Mouse (Mus musculus) urinary bladder, adult 2 months (tissue): ENCODE measurements at regions not wholly inside any gene's neighbourhood (a gene's known extent, or its start where the extent isn't known, plus 50 kb on each side); places are given as distances from the start of the nearest gene placed in this dataset.
"Not testable (repeated sequence)": the region's sequence is repeated elsewhere in the genome, so short reads cannot be mapped to it uniquely, and the experiment has no call there.

Experiments
- DNase-seq: peaks from one replicate; pipeline ENCODE4 v3.0.0; 2022; ENCODE audit warnings: low spot score

DNA sequence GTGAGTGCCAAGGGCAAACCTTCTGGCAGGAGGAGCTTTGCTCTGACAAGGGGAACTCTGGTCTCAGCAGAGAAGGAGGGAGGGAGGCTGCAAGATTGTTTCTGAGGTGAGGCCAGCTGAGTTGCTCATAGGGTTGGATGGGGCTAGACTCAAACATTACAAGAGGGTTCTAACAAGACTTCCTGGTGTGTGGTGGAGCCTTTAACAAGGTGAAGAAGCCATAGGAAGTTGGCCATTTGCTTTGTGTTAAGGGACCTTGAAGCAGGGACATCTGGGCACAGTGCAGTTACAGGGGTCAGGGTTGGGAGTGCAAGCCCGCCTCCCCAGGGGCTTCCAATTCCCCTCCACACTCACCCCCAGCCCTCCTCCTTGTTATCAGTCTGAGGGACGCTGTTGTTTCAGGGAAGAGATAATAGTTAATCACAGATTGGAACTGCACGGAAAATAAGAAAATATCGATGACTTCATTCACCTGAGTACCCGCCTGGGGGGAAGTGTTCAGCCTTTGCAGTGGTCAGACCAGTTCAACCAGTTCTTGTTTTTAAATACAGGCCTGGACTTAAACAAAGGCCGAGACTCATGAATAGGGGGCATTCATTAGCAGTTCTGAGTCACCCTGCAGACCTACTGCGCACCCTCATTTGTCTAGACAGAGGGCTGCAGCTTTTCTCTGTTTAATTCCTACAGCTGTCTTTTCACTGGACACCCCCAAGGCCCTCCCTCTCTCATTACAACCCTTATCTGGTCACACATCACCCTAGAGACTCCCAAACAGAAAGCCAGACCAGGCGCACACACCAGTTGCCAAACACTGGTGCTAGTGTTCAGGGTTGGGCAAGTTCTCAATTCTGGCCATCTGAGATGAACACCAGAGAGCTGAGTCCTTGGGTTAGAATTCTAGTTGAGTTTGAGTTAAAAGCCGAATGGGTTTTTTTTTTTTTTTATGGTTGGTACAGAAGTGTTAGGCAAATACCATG lies 139.5 kb downstream of the Bcl2l11 start:
- no peak for DNase-seq

DNA sequence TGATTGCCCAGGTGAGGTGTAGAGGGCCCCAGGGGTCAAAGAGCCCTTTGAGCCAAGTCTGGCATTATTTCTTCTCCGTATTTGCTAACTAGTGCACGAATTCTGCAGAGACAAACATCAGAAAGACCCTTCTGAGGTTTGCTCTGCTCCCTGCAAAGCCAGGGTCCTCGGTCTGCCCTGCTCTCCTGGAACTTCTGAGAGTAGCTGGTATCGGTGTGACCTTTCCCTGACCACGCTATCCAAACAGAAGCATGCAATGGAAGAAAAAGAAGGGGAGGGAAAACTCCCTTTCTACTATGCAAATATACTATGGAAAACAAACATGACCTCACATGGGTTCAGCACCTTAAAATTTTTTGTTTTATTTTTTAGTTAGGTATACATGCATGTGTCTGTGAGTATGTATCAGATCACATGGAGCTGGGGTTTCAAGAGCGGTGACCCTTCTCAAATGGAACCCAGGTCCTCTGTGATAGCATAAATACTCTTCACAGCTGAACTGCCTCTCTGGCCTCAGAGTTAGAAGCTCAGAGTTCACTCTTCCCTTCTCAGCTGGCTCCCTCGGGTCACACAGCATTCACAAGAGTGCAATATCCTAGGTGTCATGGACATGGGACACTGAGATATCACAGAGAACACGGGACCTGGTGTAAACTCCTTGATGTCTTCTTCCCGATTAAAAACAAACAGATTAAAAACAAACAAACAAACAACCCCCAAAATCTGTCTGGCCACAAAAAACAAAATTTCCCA lies 144.7 kb downstream of the Bcl2l11 start:
- no peak for DNase-seq

DNA sequence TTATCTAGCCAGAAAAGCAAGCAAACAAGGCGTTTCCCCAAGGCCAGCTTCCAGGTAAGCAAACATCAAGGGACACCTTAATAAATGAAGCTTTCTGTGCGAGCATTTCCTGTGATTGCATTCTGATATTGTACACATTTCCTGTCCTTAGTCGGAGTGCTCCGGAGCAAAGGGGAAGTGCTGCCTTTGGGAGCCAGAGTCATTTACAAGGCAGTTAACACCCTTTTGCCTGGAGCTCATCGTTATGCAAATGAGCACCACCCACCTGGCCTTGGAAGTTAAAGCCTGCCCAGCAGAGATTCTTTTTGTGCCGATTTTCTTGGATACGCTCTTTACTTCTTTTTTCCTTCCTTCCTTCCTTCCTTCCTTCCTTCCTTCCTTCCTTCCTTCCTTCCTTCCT lies 147.0 kb downstream of the Bcl2l11 start:
- DNase-seq: no peak

DNA sequence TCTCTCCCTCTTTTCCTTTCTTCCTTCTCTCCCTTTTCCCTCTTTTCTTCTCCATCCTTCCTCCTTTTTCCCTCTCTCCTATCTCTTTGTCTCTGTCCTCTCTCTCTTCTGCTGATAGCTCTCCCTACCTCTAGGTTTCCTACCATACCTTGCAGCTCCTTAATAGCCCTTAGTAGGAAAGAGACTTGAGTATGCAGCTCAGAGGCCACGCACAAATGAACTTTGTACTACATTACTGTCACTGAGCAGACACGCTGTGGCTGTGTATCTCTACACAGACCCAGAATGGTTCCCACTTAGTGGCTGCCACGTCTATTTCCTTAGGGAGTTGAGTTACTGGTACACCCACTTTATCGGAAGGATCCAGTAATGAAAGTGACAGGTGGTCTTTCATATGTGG lies 147.5 kb downstream of the Bcl2l11 start:
- no peak for DNase-seq

DNA sequence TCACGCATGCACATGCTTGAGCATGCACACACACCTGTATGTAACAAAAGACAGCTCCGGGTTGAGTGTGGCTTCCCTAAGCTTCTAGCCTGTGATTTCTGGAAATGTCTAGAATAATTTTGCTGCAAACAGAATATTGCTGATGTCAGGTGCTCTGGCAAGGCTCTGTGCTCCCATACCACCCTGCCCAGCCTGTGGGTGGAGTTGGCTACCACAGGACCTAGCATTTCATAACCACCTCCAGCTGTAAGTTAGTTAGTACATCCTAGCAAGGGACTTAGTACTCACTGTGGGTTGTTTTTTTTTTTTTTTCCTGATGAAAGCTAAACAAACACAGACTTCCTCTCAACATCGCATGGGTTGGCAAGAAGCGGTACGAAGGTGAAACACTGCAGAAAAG lies 150.5 kb downstream of the Bcl2l11 start:
- no peak for DNase-seq

DNA sequence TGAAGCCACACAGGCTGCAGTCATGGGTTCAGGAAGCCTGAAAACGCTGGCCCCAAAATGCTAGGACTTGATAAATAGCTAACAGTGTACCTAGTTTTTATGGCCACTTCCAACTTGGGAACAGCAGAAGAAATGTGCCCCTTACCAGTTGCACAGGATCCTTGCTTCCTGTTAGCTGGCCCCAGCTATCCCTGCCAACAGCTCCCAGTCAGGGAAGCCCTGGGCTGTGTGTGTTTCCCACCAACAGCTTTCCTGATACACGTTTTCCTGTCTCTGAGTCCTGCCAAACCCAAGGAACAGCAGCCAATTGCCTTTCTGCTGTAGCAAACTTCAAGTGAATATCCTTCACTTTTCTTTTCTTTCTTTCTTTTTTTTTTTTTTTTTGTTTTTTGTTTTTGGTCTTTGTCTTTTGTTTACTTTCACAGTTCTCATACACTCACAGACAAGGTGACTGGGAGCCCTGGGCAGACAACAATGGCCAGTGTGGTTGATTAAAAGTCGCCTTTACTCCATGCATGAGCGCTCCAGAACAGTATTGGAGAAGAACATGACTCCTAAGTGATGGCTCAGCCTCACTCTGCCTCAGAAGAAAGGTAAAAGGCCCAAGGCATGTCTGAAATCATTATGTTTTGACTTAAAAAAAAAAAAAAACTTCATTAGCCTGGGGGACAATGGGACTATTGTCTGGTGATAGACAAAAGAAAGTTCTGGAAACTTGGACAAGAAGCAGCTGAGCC lies 151.7 kb downstream of the Bcl2l11 start:
- DNase-seq: no peak

DNA sequence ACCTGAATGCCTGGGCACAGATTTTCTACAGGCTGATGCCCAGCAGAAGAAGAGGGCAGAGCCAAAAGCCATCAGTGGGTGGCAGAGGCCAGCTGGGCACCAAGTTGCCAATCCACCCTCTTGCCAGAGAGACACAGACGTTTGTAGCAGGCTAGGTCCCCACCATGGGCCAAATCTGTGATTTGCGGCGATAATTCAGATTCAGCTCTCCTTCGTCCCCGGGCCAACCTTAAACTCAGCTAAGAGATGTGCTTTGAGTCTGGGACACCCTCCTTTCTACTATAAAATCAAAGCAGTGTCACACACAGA lies 152.2 kb downstream of the Bcl2l11 start:
- no peak for DNase-seq

DNA sequence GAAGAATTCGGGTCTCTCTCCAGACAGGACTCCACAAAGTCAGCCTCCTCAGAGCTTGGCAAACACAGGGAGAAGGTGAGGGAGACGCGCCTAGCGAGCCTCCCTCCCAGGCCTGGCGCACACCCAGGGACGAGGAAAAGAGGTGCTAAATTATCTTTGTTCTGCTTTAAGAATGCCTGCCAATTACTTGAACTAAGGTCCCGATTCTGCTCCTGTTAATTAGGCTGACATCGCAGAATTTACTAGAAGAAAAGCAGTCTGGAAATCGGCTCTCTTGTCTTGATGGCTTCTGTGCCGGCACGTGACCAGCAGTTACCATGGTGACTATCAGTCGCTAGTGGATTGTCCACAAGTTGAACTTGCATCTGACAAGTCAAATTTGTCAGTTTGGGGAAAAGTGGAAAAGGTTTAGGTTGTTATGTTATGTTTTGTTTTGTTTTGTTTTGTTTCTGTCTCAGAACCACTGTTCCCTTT lies 152.8 kb downstream of the Bcl2l11 start:
- no peak for DNase-seq

DNA sequence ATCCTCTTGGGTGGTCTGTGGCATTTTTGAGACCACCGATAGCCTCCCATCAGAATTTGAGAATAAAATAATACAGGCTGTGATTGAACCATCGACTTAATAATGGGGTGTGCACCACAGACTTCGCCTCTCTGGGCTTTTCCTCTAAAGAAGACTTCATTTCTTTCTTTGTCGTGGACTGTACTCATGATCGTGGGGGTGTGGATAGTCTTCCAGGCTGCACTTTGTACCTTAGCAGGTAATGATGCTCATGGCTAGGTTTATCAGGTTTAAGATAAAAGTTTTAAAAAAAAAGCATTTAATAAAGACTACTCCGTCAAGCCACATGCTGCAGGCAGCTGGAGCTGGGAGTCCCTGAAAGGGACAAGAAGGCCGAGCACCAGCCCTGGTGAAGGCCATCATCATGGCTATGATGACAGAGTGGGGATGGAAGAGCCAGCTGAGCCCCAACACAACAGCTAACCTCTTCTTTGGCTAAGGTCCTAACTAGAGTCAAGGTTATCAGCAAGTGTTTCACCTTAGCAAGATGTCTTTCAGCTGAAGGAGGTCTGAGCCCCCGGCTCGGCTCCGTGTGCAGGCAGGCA lies 153.4 kb downstream of the Bcl2l11 start:
- no peak for DNase-seq

DNA sequence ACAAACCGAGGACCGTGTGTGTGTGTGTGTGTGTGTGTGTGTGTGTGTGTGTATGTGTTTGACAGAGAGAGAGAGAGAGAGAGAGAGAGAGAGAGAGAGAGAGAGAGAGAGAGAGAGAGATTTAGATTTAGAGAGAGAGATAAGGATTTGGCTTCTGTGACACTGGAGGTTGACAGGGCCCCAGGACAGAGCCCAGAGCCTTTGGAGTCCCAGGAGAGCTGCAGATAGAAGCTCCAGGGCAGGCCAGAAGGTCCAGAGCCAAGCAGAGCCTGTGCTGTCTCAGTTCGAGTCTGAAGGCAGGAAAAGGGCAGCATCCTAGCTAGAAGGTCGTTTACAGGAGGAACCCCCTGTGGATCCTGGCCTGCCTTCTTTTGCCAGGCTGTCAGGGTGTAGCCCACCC lies 156.8 kb downstream of the Bcl2l11 start:
- no peak for DNase-seq

DNA sequence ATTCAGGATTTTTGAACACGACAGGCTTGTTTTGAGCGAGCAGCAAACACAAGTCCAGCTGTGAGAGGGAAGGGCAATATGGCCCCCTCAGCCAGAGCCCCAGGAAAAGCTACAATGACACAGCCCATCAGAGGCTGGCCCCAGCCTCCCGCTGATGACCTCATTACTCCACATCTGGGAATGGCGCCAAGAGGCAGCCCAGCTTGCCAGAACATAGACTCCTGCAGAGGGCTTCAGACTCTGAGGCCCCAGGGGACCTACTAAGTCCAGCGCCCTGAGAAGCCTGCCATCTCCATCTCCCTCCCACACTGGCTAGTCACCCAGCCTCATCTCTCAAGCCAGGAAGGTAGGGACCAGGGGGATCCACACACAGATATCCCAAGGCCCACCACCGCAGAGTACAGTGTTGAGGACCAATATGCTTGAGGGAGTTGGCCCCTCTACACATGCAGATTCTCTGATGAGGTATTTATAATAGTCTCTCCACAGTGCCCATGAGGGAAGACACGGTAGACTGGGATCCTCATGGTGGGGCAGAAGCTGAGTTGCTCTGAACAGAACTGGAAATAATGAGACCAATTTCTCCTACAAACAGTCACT lies 159.1 kb downstream of the Bcl2l11 start:
- DNase-seq: no peak

DNA sequence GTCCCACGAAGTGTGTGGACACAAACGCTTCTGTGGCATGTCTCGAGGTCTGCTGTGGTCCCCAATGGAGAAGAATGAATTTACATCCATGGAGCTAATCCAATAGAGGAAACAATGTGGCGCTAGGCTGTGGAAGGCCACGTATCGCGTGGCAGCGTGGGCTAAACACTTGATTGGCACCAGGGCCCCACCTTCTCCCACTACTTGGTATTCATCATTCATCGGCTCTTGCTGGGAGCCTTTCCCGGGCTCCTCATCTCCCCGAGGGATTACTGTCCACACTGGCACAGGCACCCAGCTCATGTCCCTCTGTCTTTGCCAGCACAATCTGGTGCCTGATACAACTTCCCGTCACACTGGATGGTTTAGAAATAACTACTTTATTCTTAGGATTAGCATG lies 159.6 kb downstream of the Bcl2l11 start:
- DNase-seq: no peak

DNA sequence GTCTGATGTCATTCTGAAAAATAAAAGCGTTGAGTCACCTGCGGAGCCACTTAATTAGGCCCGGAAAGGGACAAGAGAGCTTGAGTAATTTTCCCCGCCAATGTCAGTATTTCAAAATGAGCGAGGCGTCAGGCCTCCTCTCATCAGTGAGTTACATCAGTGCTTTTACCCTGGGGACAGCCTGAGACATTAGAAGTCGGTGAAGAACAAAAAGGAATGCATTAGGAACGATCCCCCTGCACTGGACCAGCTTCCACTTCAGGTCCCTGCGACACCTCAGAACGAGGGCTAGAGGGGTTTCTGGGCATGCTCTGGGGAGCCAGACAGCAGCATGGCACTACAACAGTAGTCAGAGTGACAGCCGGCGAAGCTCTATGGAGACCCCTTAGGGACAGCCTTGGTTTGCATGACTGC lies 162.3 kb downstream of the Bcl2l11 start:
- DNase-seq: no peak

DNA sequence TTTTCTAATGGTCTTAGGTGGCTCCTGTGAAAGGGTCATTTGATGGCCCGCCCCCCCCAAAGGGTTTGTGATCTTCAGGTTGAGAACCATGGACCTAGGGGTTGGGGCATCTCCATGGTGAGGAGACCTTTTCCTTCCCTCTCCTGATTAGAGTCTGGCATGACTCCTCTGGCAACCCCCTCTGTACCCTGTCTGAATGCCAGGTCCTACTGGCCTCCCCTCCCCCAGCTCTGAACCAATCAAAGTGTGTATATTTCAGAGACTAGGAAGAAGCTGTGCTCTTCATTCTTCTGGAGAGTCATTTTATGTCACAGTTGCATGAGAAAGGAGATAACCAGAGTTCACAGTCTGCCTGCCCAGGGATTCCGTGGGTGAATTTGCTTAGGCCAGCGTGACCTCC lies 164.8 kb downstream of the Bcl2l11 start:
- DNase-seq: no peak

DNA sequence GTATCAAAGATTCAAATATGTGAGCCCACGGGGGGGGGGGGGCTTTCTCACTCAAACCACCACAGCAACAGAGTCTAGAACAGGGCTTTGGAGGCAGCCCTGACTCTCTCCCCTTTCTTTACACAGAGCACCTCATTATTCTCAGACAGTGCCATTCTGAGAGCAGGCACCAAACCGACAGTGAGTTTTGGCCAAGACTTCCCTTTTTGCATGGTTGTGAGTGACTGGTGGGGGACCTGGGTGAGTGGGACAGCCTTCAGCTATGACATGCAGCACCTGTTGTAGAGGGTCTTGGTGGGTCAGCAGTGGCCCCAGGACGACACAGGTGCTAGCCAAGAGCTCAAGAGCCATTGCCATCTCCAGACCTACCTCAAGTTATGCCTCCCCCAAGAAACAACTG lies 168.8 kb downstream of the Bcl2l11 start:
- DNase-seq: no peak

DNA sequence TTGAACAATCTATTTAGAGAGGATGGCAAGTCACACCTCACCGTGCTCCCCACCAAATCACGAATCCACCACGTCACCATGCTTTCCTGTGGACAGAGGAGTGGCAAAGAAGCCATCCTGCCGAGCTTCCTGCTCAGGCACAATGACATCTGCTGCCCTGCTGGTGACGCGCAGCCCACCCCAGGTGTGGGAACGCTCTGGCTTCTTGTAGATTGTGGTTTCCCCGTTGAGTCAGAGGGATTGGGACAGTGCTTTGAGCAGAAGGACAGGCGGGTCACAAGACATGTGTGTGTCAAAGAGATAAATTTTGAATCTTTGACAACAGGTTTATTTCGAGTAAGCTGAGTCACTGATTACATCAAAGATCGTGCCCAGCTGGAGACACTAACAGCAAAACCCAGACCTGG lies 169.2 kb downstream of the Bcl2l11 start:
- no peak for DNase-seq

DNA sequence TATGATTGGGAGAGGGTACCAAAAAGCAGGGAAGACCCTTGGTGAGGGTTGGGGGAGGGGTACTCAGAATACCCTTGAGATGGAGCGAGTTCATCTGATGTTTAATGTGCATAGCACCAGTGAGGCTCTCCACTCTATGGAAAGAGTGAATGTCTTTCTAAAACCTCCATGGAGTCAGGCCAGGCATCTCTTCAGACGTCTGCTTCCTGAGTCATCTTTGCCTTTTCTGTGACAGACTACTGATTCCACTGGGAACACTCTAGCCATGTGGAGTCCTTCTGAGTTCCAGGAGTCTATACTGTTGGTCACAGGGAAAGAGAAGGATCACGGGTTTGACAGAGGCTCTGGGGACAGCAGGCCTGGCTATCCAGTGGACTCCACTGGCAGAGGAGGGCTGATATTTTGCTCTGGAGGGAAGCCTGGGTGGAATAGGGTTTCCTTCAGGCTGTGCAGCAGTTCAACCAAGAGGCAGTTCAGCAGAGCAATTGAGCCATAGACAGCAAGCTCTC lies 169.9 kb downstream of the Bcl2l11 start:
- DNase-seq: no peak

DNA sequence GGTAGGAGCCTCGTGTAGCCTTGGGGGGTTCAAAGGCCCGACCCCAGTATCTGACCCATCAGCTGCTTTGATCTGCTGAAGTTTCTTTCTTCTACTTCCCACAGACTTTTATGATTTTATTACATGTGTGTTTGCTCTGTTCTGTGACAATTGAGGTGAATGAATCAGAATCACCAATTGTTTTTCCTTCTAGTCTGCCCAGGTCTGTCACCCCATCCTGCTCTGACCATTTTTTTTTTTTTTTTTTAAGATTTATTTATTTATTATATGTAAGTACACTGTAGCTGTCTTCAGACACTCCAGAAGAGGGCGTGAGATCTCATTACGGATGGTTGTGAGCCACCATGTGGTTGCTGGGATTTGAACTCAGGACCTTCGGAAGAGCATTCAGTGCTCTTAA lies 170.6 kb downstream of the Bcl2l11 start:
- not testable (repeated sequence) for DNase-seq

DNA sequence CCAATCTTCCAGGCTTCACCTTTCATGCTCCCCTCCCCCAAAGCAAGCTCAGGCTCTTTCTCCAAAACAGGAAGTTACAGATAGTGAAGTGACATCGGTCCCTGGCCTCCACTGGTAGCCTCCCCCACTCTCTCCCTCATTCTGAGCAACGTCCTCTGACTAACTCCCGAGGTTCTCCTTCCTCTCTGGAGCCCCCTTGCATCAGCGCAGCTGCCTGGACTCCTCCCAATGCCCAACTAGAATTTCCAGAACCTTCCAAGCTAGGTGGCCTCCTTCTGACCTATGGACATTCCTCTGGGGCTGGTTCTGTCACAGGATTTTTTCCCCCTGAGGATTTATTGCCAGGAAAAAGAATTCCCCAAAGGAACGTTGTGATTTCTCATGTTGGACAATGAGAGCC lies 171.1 kb downstream of the Bcl2l11 start:
- DNase-seq: no peak

DNA sequence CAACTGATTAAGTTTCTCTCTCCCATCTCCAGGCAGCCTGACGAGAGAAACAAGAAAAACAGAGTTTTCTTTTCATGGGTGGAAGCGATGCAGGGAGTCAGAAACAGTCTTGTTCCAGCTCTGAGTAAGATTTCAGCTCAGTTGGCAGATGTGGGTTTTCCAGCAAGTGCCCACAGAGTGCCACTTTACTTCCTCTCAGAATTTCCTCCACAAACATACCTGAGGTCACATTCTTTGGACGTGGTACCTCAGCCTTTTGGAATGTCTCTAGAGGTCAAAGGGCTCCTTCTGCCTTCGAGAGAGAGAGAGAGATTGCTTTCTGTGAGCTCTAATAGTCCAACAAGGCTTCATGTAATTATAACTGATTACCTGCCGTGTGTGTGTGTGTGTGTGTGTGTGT lies 172.0 kb downstream of the Bcl2l11 start:
- DNase-seq: no peak

DNA sequence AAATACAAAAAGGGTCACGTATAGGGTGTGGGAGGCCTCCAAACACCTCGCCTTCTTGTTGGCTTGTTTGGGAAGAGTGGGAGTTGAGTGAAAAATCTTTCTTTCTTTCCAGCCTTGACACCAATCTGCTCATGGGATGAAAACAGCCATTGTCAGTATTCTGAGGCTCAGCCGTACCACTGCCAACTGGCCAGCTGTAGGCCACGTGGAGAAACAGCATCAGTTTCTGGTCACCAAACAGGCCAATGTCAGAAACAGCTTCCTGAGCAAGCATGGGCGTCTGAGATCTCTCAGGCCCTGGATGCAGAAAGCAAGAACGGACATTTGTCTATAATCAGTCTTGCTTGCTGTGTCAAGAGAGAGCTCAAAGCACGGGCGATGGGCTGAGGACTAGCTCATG lies 173.2 kb downstream of the Bcl2l11 start:
- DNase-seq: no peak
